Mouse (Mus musculus) forebrain, embryonic 16.5 days (tissue): ENCODE measurements around the gene St7. TPM values are rescaled to one million over a fixed set of nuclear protein-coding genes. Genes with fewer than 3 reads are reported as not detected.
A peak's percentile ranks its signal among the peaks of the same experiment; 100 is the strongest.

ENCODE experiments used
- ATAC-seq: fragments of 200-750 bp; cut with Nextera tagmentation; 2 replicates; pipeline ENCODE4 v1.8.0; 2017; ENCODE audit warnings: mild to moderate bottlenecking, moderate library complexity
- H3K27ac ChIP-seq: fragments of 300-500 bp; sonication (generic); 2 replicates; pipeline ENCODE4 v1.5.1; 2014; ENCODE audit warnings: low read length, control low read depth
- H3K27me3 ChIP-seq: fragments of 300-500 bp; sonication (generic); replicated peaks from 2 replicates; pipeline ENCODE4 v1.6.1; 2014; ENCODE audit warnings: low read length; ENCODE audit not compliant: control insufficient read depth, insufficient read depth
- H3K36me3 ChIP-seq: fragments of 300-500 bp; sonication (generic); 2 replicates; pipeline ENCODE4 v1.6.1; 2014; ENCODE audit not compliant: control insufficient read depth, insufficient read depth
- H3K4me1 ChIP-seq: fragments of 300-500 bp; sonication (generic); replicated peaks from 2 replicates; pipeline ENCODE4 v1.6.1; 2014; ENCODE audit warnings: low read length; ENCODE audit not compliant: control insufficient read depth, insufficient read depth
- H3K4me2 ChIP-seq: fragments of 300-500 bp; sonication (generic); 2 replicates; pipeline ENCODE4 v1.6.1; 2014; ENCODE audit warnings: mild to moderate bottlenecking, low read length, control low read depth
- H3K4me3 ChIP-seq: fragments of 300-500 bp; sonication (generic); replicated peaks from 2 replicates; pipeline ENCODE4 v1.5.1; 2014; ENCODE audit warnings: mild to moderate bottlenecking, low read length, control low read depth
- H3K9ac ChIP-seq: fragments of 300-500 bp; sonication (generic); replicated peaks from 2 replicates; pipeline ENCODE4 v1.6.1; 2014; ENCODE audit warnings: low read depth, low read length, control low read depth
- H3K9me3 ChIP-seq: fragments of 300-500 bp; sonication (generic); 2 replicates; pipeline ENCODE4 v1.6.1; 2016; ENCODE audit warnings: low read length; ENCODE audit not compliant: control insufficient read depth
- WGBS: fragments of 180-500 bp; shearing (Covaris S2); extraction: QIAGEN DNeasy Blood & Tissue Kit; methylation state at CpG from one replicate; pipeline ENCODE4 v1.1.7; 2014; 5-methylcytosine and 5-hydroxymethylcytosine counted together
- polyA plus RNA-seq: library from polyadenylated mRNA; unstranded; fragments of >200 nt; fragmentation: Nextera tagmentation; extraction: Ambion mirVana; gene quantifications from 2 replicates; pipeline ENCODE4 v1.2.1, GENCODE M21; 2015

St7 gene
- polyA plus RNA-seq, 1 experiment from 2014 or later = 68.0 TPM

GRCm38 (mm10) chr6:17875606-17876005, 182.9 kb downstream of the St7 start:
- Histone ChIP-seq H3K9me3 (no peaks in the 10 kb centered on the region), H3K4me1 (peaks cover 6% of the 10 kb centered on the region; the same call in 1 of the 2 replicates), H3K4me3 (no peak overlapping the region), H3K27ac (peak overlapping the region; percentile 71), H3K9ac (no peak overlapping the region), H3K4me2 (no peak overlapping the region), H3K27me3 (no peaks in the 10 kb centered on the region), H3K36me3 (peaks cover 5% of the 10 kb centered on the region; the same call in 1 of the 2 replicates)
- ATAC-seq = no peak
- 73% methylated on average over 7 of the region's 7 CpGs for WGBS

GRCm38 (mm10) chr6:17876023-17876613, 183.4 kb downstream of the St7 start:
- no peaks in the 10 kb centered on the region for H3K9me3 ChIP-seq
- no peaks in the 10 kb centered on the region for H3K27me3 ChIP-seq
- H3K9ac ChIP-seq = no peak overlapping the region
- no peak overlapping the region for H3K4me2 ChIP-seq
- peaks cover 3% of the 10 kb centered on the region; the same call in 1 of the 2 replicates for H3K36me3 ChIP-seq
- 72% methylated on average over 3 of the region's 3 CpGs for WGBS
- peak; percentile 62; the same call in 1 of the 2 replicates for ATAC-seq
- H3K27ac ChIP-seq = no peak overlapping the region; the same call in 1 of the 2 replicates
- H3K4me1 ChIP-seq = peaks cover 6% of the 10 kb centered on the region; the same call in 1 of the 2 replicates
- no peak overlapping the region for H3K4me3 ChIP-seq

- H3K27ac ChIP-seq = no peak overlapping the region
- no peak overlapping the region for H3K4me2 ChIP-seq
- H3K4me1 ChIP-seq = peaks cover 6% of the 10 kb centered on the region; the same call in 1 of the 2 replicates
- ATAC-seq = no peak
- 83% methylated on average over 7 of the region's 7 CpGs for WGBS
- no peaks in the 10 kb centered on the region for H3K9me3 ChIP-seq
- no peaks in the 10 kb centered on the region for H3K36me3 ChIP-seq
- H3K27me3 ChIP-seq = no peaks in the 10 kb centered on the region
- H3K9ac ChIP-seq = no peak overlapping the region
- no peak overlapping the region for H3K4me3 ChIP-seq
These were observed 184.0 kb downstream of the St7 start for GRCm38 (mm10) chr6:17876670-17877179.

- no peak for ATAC-seq
- no peak overlapping the region for H3K4me3 ChIP-seq
- no peaks in the 10 kb centered on the region for H3K9me3 ChIP-seq
- H3K4me2 ChIP-seq = no peak overlapping the region
- H3K36me3 ChIP-seq = peaks cover 14% of the 10 kb centered on the region
- no peaks in the 10 kb centered on the region for H3K27me3 ChIP-seq
- no peaks in the 10 kb centered on the region for H3K4me1 ChIP-seq
- no peak overlapping the region for H3K27ac ChIP-seq
- H3K9ac ChIP-seq = no peak overlapping the region
These were observed 190.2 kb downstream of the St7 start for GRCm38 (mm10) chr6:17882943-17883342.

- no peaks in the 10 kb centered on the region for H3K27me3 ChIP-seq
- H3K4me1 ChIP-seq = no peaks in the 10 kb centered on the region
- no peak overlapping the region for H3K27ac ChIP-seq
- no peak overlapping the region for H3K4me2 ChIP-seq
- H3K9me3 ChIP-seq = no peaks in the 10 kb centered on the region
- 82% methylated on average over 6 of the region's 6 CpGs for WGBS
- no peak for ATAC-seq
- no peak overlapping the region for H3K9ac ChIP-seq
- peaks cover 18% of the 10 kb centered on the region for H3K36me3 ChIP-seq
- H3K4me3 ChIP-seq = no peak overlapping the region
These were observed 195.0 kb downstream of the St7 start for GRCm38 (mm10) chr6:17887765-17888164.

GRCm38 (mm10) chr6:17895562-17895961, 202.8 kb downstream of the St7 start:
- Histone ChIP-seq H3K36me3 (peaks cover 3% of the 10 kb centered on the region; the same call in 1 of the 2 replicates), H3K4me1 (no peaks in the 10 kb centered on the region), H3K4me3 (no peak overlapping the region), H3K9me3 (no peaks in the 10 kb centered on the region), H3K4me2 (no peak overlapping the region), H3K27me3 (no peaks in the 10 kb centered on the region), H3K9ac (no peak overlapping the region), H3K27ac (no peak overlapping the region)
- 99% methylated on average over 3 of the region's 3 CpGs for WGBS
- ATAC-seq = no peak

GRCm38 (mm10) chr6:17898539-17898938, 205.8 kb downstream of the St7 start:
- Histone ChIP-seq H3K9ac (no peak overlapping the region), H3K36me3 (peaks cover 3% of the 10 kb centered on the region; the same call in 1 of the 2 replicates), H3K27me3 (no peaks in the 10 kb centered on the region), H3K4me1 (no peaks in the 10 kb centered on the region), H3K27ac (no peak overlapping the region), H3K9me3 (no peaks in the 10 kb centered on the region), H3K4me3 (no peak overlapping the region), H3K4me2 (no peak overlapping the region)
- ATAC-seq = no peak
- WGBS = 94% methylated on average over 1 of the region's 1 CpGs

GRCm38 (mm10) chr6:17903355-17903754, 210.6 kb downstream of the St7 start:
- Histone ChIP-seq H3K4me3 (no peak overlapping the region), H3K27me3 (no peaks in the 10 kb centered on the region), H3K36me3 (no peaks in the 10 kb centered on the region), H3K9ac (no peak overlapping the region), H3K4me1 (peaks cover 4% of the 10 kb centered on the region), H3K27ac (no peak overlapping the region), H3K9me3 (no peaks in the 10 kb centered on the region), H3K4me2 (no peak overlapping the region)
- no peak for ATAC-seq
- 71% methylated on average over 3 of the region's 3 CpGs for WGBS

GRCm38 (mm10) chr6:17905776-17906175, 213.0 kb downstream of the St7 start:
- H3K36me3 ChIP-seq = peaks cover 3% of the 10 kb centered on the region; the same call in 1 of the 2 replicates
- no peak overlapping the region for H3K4me3 ChIP-seq
- H3K9ac ChIP-seq = no peak overlapping the region
- H3K4me1 ChIP-seq = peaks cover 4% of the 10 kb centered on the region
- peak; percentile 49; the same call in 1 of the 2 replicates for ATAC-seq
- no peak overlapping the region for H3K4me2 ChIP-seq
- H3K27me3 ChIP-seq = no peaks in the 10 kb centered on the region
- H3K27ac ChIP-seq = no peak overlapping the region
- 21% methylated on average over 3 of the region's 3 CpGs for WGBS
- H3K9me3 ChIP-seq = no peaks in the 10 kb centered on the region
